Mouse (Mus musculus) effector memory CD4-positive, alpha-beta T cell, adult 7 months (primary cell): ENCODE results near the gene Ctcfl. TPM values are rescaled to one million over a fixed set of nuclear protein-coding genes. Genes with fewer than 3 reads are reported as not detected.

ENCODE experiments used
- polyA plus RNA-seq: library from polyadenylated mRNA; unstranded; fragments of 100-300 nt; shearing (Covaris generic); gene quantifications from one replicate; pipeline ENCODE4 v1.2.1, GENCODE M21; 2017

The Ctcfl gene
- polyA plus RNA-seq = 0.16 TPM

DNA sequence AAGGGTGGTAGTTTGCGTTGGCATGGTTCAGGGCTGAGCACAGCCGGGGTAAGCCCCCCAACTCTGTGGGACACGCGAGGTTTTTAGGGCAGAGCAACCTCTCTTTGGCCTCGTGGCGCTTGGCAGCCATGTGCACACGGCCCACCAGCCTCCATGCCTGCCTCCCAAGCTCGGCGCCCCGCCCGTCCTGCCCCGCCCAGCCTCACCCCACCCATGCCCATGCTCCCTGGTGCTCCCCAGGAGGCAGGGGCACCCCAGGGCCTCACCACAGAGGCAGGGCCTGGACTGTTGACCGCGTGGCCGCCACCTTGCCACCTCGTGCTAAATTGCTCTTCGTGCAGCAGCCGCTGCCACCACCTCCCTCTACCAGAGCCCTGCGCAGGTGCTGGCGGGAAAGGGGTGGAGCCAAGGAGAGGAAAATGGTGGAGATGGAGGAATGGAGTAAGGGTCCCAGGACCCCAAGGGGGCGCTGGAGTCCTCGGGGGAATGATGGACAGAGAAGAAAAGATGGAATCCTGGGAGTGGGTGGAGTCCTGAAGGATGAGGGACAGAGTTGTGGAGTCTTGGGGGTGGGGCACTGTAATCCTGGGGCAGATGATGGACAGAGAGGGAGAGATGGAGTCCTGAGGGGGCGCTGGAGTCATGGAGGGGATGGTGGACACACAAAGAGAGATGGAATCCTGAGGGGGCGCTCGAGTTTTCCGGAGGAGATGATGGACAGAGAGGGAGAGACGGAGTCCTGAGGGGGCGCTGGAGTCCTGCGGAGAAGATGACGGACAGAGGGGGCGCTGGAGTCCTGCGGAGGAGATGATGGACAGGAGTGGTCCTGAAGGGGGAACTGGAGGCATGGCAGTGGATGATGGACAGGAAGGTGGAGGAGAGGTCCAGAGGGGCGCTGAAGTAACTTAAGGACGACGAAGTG, at the start of gene Ctcfl:
Gene Ctcfl (minus strand): TSS at position 503 of the 922 bp plus-strand sequence.

DNA sequence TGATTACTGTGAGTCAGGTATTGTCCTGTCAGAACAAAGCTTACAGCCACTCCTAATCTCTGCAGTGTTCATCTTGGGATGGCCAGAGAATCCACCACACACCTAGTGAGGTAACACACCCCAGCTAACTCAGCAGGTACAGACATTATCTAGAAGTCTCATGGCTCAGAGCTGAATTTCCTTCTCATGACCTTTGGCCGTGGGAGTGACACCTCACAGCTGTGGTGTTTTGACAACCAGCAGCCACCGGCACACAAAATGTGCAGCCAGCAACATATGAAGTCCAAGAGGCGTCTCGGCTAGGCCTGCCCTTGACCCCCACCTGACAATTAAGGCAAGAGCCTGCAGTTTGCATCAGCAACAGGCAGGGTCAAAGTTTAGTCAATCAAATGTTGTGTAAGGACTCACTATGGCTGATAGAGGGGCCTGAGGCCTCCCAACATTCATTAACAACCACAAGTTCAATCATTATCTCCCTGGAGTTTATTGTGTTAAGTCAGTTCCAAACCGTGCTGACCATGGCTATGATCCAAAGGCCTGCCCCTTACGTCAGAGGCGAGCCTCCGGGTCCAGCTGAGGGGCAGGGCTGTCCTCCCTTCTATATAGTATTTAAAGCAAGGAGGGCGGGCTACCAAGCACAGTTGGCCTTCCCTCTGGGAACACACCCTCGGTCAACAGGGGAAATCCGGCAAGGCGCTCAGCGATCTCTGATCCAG, 33.3 kb upstream of the Ctcfl start, which contains the start of gene Pck1:
Gene Pck1 (plus strand): TSS at position 613 of the 716 bp plus-strand sequence.

Other genes starting within 250 kb of the Ctcfl start
- gene Bmp7, start 179.2 kb downstream of the Ctcfl start, polyA plus RNA-seq = 4.8 TPM
- gene Spo11, start 141.8 kb downstream of the Ctcfl start, polyA plus RNA-seq = 5.2 TPM
- gene Rae1, start 119.4 kb downstream of the Ctcfl start, polyA plus RNA-seq = 76.9 TPM
- gene Rbm38, start 99.0 kb downstream of the Ctcfl start, polyA plus RNA-seq = 12.8 TPM
- gene Pck1, start 33.5 kb upstream of the Ctcfl start, polyA plus RNA-seq = 0.38 TPM
- gene Zbp1, start 99.4 kb upstream of the Ctcfl start, polyA plus RNA-seq = 61.9 TPM
- gene Pmepa1, start 157.0 kb upstream of the Ctcfl start, polyA plus RNA-seq = 15.7 TPM